Mouse (Mus musculus) brain, adult 10 weeks (tissue): Measurements from ENCODE around the gene Il2. TPM values are rescaled to one million over a fixed set of nuclear protein-coding genes. Genes with fewer than 3 reads are reported as not detected.

Experiments used
- polyA plus RNA-seq: library from polyadenylated mRNA; stranded (reverse); fragments of 350-450 nt; fragmentation: Illumina TruSeq; extraction: RNeasy Lipid Tissue Mini Kit (QIAGEN cat#74804); gene quantifications from one replicate; pipeline ENCODE4 v1.2.3, GENCODE M21; 2015; ENCODE audit warnings: low read depth, low replicate concordance

The Il2 gene
- 0.57 TPM for polyA plus RNA-seq

GRCm38 (mm10) chr3:37125655-37126054 is at the start of gene Il2:
Il2 (minus strand) TSS chr3:37125959.

Other genes with a start within 250 kb of the Il2 start
- not detected for gene Adad1, start 62.4 kb downstream of the Il2 start, polyA plus RNA-seq
- not detected for gene Il21, start 106.7 kb upstream of the Il2 start, polyA plus RNA-seq
- 6.5 TPM for gene Bbs12, start 186.6 kb upstream of the Il2 start, polyA plus RNA-seq
- 19.2 TPM for gene Cetn4, start 186.7 kb upstream of the Il2 start, polyA plus RNA-seq
- 3.0 TPM for gene Fgf2, start 222.4 kb upstream of the Il2 start, polyA plus RNA-seq